Mouse (Mus musculus) stomach, embryonic 15.5 days (tissue): ENCODE results near the gene Cmklr1. TPM values are rescaled to one million over a fixed set of nuclear protein-coding genes. Genes with fewer than 3 reads are reported as not detected.

Source experiments
- ATAC-seq: fragments of 200-750 bp; cut with Nextera tagmentation; 2 replicates; pipeline ENCODE4 v1.8.0; 2017; ENCODE audit warnings: low read depth, moderate number of reproducible peaks, moderate TSS enrichment; ENCODE audit not compliant: insufficient read depth, low FRiP score
- H3K27ac ChIP-seq: fragments of 300-500 bp; sonication (generic); 2 replicates; pipeline ENCODE4 v1.5.1; 2015; ENCODE audit warnings: mild to moderate bottlenecking, inconsistent platforms
- H3K27me3 ChIP-seq: fragments of 300-500 bp; sonication (generic); replicated peaks from 2 replicates; pipeline ENCODE4 v1.6.1; 2015; ENCODE audit warnings: inconsistent platforms
- H3K36me3 ChIP-seq: fragments of 300-500 bp; sonication (generic); 2 replicates; pipeline ENCODE4 v1.6.1; 2015; ENCODE audit warnings: inconsistent platforms
- H3K4me1 ChIP-seq: fragments of 300-500 bp; sonication (generic); 2 replicates; pipeline ENCODE4 v1.6.1; 2015; ENCODE audit warnings: inconsistent platforms
- H3K4me2 ChIP-seq: fragments of 300-500 bp; sonication (generic); 2 replicates; pipeline ENCODE4 v1.6.1; 2015; ENCODE audit warnings: mild to moderate bottlenecking, inconsistent platforms
- H3K4me3 ChIP-seq: fragments of 300-500 bp; sonication (generic); replicated peaks from 2 replicates; pipeline ENCODE4 v1.5.1; 2015; ENCODE audit warnings: inconsistent platforms
- H3K9ac ChIP-seq: fragments of 300-500 bp; sonication (generic); 2 replicates; pipeline ENCODE4 v1.6.1; 2015; ENCODE audit warnings: inconsistent platforms
- H3K9me3 ChIP-seq: fragments of 300-500 bp; sonication (generic); 2 replicates; pipeline ENCODE4 v1.6.1; 2016; ENCODE audit warnings: inconsistent platforms
- WGBS: fragments of 180-500 bp; shearing (Covaris S2); methylation state at CpG from one replicate; pipeline ENCODE4 v1.1.7; 2015; 5-methylcytosine and 5-hydroxymethylcytosine counted together
- polyA plus RNA-seq: library from polyadenylated mRNA; unstranded; fragments of >200 nt; fragmentation: Nextera tagmentation; extraction: Ambion mirVana; gene quantifications from 2 replicates; pipeline ENCODE4 v1.2.1, GENCODE M21; 2015

Gene Cmklr1
- polyA plus RNA-seq, 1 experiment from 2014 or later: 4.4 TPM

GRCm38 (mm10) chr5:113611771-113612233 lies 38.4 kb downstream of the Cmklr1 start:
- H3K36me3 ChIP-seq: no peaks in the 10 kb centered on the region
- 74% methylated on average over 12 of the region's 12 CpGs for WGBS
- no peak overlapping the region for H3K27ac ChIP-seq
- H3K27me3 ChIP-seq: no peaks in the 10 kb centered on the region
- ATAC-seq: no peak
- H3K4me1 ChIP-seq: peaks cover 13% of the 10 kb centered on the region; the same call in 1 of the 2 replicates
- no peaks in the 10 kb centered on the region for H3K9me3 ChIP-seq
- no peak overlapping the region for H3K4me3 ChIP-seq
- no peak overlapping the region for H3K4me2 ChIP-seq
- H3K9ac ChIP-seq: no peak overlapping the region

DNA sequence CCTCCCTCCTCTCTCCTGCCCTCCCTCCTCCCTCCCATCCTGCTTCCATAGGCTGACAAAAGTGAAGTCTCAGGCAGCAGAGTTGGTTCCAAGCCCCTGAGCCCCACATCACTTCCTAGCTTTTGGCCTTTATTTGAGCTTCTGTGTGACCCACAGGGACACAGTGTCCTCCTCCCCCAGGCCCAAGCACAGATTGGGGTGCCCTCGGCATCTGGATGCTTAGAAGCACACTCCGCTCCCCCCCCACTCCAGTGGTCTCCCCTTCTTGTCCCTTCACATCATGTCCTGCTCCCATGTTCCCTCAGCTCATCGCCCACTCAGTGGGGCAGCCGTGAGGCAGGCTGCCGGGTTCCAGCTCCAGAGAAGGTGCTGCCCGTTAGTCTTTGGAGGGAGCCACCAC lies 39.1 kb downstream of the Cmklr1 start:
- no peak overlapping the region for H3K27ac ChIP-seq
- no peaks in the 10 kb centered on the region for H3K36me3 ChIP-seq
- WGBS: 81% methylated on average over 6 of the region's 6 CpGs
- H3K27me3 ChIP-seq: no peaks in the 10 kb centered on the region
- peaks cover 13% of the 10 kb centered on the region; the same call in 1 of the 2 replicates for H3K4me1 ChIP-seq
- ATAC-seq: no peak
- no peaks in the 10 kb centered on the region for H3K9me3 ChIP-seq
- H3K4me3 ChIP-seq: no peak overlapping the region
- no peak overlapping the region for H3K9ac ChIP-seq
- H3K4me2 ChIP-seq: no peak overlapping the region

DNA sequence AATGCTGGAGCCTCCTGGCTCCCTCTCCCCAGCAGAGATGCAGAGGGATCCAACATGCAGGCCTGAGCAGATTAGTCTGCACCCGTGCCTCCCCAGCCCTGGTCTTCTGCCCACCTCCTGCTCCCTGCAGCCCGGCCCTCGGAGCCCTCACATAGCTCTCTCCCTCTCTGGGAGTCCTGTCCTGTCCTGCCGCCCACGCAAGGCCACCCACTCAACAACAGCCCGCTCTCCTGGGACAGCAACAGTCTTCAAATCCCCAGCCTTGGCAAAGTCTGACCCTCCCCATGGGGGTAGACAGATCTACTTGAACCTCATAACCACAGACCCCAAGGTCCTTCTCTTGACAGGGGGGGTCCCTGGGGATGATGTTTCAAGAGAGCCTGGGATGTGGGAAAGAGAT lies 39.7 kb downstream of the Cmklr1 start:
- peaks cover 13% of the 10 kb centered on the region; the same call in 1 of the 2 replicates for H3K4me1 ChIP-seq
- WGBS: 63% methylated on average over 6 of the region's 6 CpGs

GRCm38 (mm10) chr5:113609891-113610290 lies 40.3 kb downstream of the Cmklr1 start:
- H3K4me3 ChIP-seq: no peak overlapping the region
- H3K27me3 ChIP-seq: no peaks in the 10 kb centered on the region
- H3K36me3 ChIP-seq: no peaks in the 10 kb centered on the region
- 68% methylated on average over 5 of the region's 5 CpGs for whole genome bisulfite sequencing
- H3K4me1 ChIP-seq: peaks cover 13% of the 10 kb centered on the region; the same call in 1 of the 2 replicates
- no peak overlapping the region for H3K9ac ChIP-seq
- H3K9me3 ChIP-seq: no peaks in the 10 kb centered on the region
- H3K4me2 ChIP-seq: no peak overlapping the region
- H3K27ac ChIP-seq: no peak overlapping the region
- ATAC-seq: no peak

More for the DNA sequence above, 39.7 kb downstream of the Cmklr1 start:
- Histone ChIP-seq H3K27me3 (no peaks in the 10 kb centered on the region), H3K9ac (no peak overlapping the region), H3K4me2 (no peak overlapping the region), H3K9me3 (no peaks in the 10 kb centered on the region), H3K27ac (no peak overlapping the region), H3K4me3 (no peak overlapping the region), H3K36me3 (no peaks in the 10 kb centered on the region)
- ATAC-seq: no peak

DNA sequence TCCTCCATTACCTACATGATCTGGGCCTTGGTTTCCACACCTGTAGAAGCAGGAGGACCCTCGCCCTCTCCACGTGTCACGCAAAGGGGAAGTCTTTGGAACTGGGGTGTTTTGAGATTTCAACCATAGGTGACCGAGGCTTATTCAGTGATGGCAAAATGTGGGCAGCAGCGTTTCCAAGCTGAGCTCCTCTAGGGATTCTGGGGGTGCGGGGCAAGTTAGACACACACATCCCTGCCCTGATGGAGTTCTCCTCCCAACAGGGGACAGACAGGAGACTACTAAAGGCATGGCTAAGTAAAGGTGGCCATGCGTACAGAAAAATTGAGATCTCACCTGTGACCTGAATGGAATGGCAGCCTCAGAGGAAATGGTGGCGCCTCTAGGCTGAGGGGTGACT lies 41.7 kb downstream of the Cmklr1 start:
- no peak overlapping the region for H3K9ac ChIP-seq
- no peaks in the 10 kb centered on the region for H3K36me3 ChIP-seq
- WGBS: 79% methylated on average over 8 of the region's 8 CpGs
- no peak overlapping the region for H3K4me3 ChIP-seq
- no peak overlapping the region; the same call in 1 of the 2 replicates for H3K27ac ChIP-seq
- no peak for ATAC-seq
- no peak overlapping the region for H3K4me2 ChIP-seq
- H3K9me3 ChIP-seq: no peaks in the 10 kb centered on the region
- H3K27me3 ChIP-seq: no peaks in the 10 kb centered on the region
- peaks cover 13% of the 10 kb centered on the region; the same call in 1 of the 2 replicates for H3K4me1 ChIP-seq

DNA sequence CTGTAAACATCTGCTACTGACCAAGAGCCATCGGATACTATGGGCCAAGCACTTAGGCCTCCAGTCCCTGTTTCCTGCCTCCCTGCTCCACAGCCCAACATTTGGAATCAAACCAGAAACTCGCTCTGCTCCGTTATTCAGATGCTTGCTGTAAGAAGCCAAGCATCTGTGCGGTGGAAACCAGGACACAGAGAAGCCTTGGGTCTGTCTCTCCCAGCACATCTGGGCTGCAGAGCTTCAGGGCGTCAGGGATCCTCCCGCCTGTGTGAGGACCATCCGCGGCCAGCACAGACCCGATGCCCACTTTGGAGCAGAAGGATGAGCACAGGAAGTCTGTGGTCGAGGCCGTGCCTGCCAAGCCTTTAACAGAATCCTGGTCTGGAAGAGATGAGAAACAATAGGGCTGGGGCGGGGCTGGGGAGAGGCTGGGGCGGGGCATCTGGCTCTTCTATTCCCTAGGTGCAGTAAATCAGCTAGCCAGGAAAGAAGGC lies 42.2 kb downstream of the Cmklr1 start:
- ATAC-seq: 0 out of 2 replicates have a peak, but pooled peaks have one; percentile 35
- Histone ChIP-seq H3K4me1 (peaks cover 13% of the 10 kb centered on the region; the same call in 1 of the 2 replicates), H3K4me3 (no peak overlapping the region), H3K27ac (peak overlapping the region; percentile 69), H3K27me3 (no peaks in the 10 kb centered on the region), H3K9me3 (no peaks in the 10 kb centered on the region), H3K36me3 (no peaks in the 10 kb centered on the region), H3K9ac (no peak overlapping the region), H3K4me2 (no peak overlapping the region)
- 19% methylated on average over 13 of the region's 13 CpGs for WGBS

DNA sequence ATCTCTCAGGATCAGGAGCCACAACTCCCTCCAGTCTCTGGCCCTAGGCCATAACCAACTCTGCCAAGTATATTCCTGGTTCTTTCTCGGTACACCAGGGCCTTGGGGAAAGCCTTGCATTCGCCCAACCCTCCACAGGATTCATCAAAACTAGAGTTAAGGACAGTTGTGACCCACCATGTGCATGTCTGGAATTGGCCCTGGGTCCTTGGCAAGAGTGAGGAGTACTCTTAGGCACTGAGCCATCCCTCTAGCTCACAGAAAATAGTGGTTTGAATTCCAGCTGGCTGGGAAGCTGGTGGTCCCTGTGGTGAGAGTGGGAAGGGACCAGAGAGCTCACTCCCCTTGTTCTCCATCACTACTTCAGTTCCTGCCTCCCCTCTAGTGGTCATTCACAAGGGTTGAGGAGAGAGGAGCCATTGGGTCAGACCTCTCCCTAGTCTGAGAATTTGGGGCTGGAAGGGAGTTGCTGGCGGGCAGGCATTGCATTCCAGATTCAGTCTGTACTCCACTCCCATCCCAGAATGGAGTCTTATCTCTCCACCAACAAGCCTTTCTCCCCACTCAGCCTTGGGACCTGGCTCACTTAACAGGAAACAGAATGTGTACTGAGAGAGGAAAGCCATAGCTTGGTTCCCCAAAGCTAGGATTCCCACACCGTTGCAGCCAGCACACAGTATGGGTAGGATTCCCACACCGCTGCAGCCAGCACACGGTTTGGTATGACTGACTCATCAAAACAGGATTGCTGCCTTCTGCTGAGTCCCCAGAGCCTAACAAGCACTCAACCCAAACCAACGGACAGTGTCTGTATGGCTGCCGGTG lies 43.1 kb downstream of the Cmklr1 start:
- Histone ChIP-seq H3K4me3 (no peak overlapping the region), H3K27ac (peak overlapping the region; percentile 69), H3K27me3 (no peaks in the 10 kb centered on the region), H3K4me1 (peaks cover 13% of the 10 kb centered on the region; the same call in 1 of the 2 replicates), H3K4me2 (no peak overlapping the region), H3K36me3 (no peaks in the 10 kb centered on the region), H3K9ac (no peak overlapping the region), H3K9me3 (no peaks in the 10 kb centered on the region)
- ATAC-seq: no peak
- WGBS: 72% methylated on average over 8 of the region's 8 CpGs

DNA sequence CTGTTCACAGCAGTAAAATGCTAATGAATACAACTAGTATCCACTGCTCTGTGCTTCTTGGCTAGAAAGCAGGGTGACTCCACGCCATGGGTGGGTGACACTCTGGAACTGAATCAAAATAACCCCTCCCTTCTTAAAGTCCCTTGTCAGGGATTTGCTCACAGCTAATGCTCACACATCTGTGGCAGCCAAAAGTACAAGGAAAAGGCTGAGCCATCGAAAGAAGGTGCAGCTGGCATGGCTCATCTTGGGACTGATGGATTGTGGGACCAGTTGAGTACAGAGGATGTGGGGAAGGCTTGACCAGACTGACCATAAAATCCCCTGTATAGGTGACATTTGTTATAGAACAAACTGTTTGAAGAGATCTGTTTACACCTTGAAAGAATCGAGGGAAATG lies 44.1 kb downstream of the Cmklr1 start:
- Histone ChIP-seq H3K4me2 (no peak overlapping the region), H3K4me3 (no peak overlapping the region), H3K9ac (no peak overlapping the region), H3K4me1 (peaks cover 13% of the 10 kb centered on the region; the same call in 1 of the 2 replicates), H3K9me3 (no peaks in the 10 kb centered on the region), H3K36me3 (no peaks in the 10 kb centered on the region), H3K27ac (no peak overlapping the region), H3K27me3 (no peaks in the 10 kb centered on the region)
- 55% methylated on average over 3 of the region's 3 CpGs for WGBS
- no peak for ATAC-seq

- no peak overlapping the region for H3K27ac ChIP-seq
- no peak overlapping the region for H3K9ac ChIP-seq
- WGBS: 58% methylated on average over 4 of the region's 4 CpGs
- H3K4me3 ChIP-seq: no peak overlapping the region
- no peaks in the 10 kb centered on the region for H3K36me3 ChIP-seq
- H3K4me1 ChIP-seq: peaks cover 13% of the 10 kb centered on the region; the same call in 1 of the 2 replicates
- no peak overlapping the region for H3K4me2 ChIP-seq
- no peaks in the 10 kb centered on the region for H3K27me3 ChIP-seq
- no peaks in the 10 kb centered on the region for H3K9me3 ChIP-seq
- no peak for ATAC-seq
Measured at GRCm38 (mm10) chr5:113604758-113605157, 45.5 kb downstream of the Cmklr1 start.

- Histone ChIP-seq H3K27me3 (no peaks in the 10 kb centered on the region), H3K4me3 (no peak overlapping the region), H3K9me3 (no peaks in the 10 kb centered on the region), H3K9ac (no peak overlapping the region), H3K4me1 (peaks cover 10% of the 10 kb centered on the region; the same call in 1 of the 2 replicates), H3K36me3 (no peaks in the 10 kb centered on the region), H3K27ac (no peak overlapping the region), H3K4me2 (no peak overlapping the region)
- WGBS: 77% methylated on average over 9 of the region's 9 CpGs
- no peak for ATAC-seq
Measured at GRCm38 (mm10) chr5:113603471-113603870, 46.8 kb downstream of the Cmklr1 start.

DNA sequence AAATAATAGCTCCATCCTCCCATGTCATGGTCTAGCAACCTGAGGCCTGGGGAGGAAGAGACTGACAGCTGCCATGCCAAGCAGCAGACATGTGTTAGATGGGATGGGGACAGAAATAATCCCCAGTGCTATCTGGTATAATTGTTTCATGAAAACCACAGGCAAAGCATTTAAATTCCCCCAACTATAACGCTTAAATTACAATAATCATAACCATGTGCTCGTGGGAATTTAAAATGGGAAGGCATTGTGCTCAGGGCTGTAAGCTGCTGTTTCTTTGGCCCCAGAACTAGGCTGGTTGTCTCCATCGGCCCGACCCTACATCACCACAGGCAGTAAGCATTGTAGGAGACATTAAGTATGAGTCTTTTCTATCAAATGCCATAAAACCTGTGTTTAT lies 49.4 kb downstream of the Cmklr1 start:
- Histone ChIP-seq H3K36me3 (no peaks in the 10 kb centered on the region), H3K4me3 (no peak overlapping the region), H3K9me3 (no peaks in the 10 kb centered on the region), H3K27me3 (no peaks in the 10 kb centered on the region), H3K27ac (no peak overlapping the region), H3K4me2 (no peak overlapping the region), H3K9ac (no peak overlapping the region), H3K4me1 (no peaks in the 10 kb centered on the region)
- WGBS: 79% methylated on average over 4 of the region's 4 CpGs
- no peak for ATAC-seq

DNA sequence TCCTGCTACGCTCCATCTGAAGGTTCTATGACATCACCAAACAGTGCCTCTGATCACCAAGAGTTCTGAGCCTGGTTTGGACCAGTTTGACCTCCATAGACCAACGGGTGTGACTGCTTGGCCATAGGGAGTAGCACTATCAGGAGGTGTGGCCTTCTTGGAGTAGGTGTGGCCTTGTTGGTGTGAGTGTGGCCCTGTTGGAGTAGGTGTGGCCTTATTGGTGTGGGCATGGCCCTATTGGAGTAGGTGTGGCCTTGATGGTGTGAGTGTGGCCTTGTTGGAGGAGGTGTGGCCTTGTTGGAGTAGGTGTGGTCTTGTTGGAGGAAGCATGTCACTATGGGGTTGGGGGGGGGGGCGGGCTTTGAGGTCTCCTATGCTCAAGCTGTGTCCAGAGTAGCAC lies 50.0 kb downstream of the Cmklr1 start:
- 72% methylated on average over 3 of the region's 3 CpGs for WGBS
- Histone ChIP-seq H3K36me3 (no peaks in the 10 kb centered on the region), H3K9me3 (no peaks in the 10 kb centered on the region), H3K27me3 (no peaks in the 10 kb centered on the region), H3K9ac (no peak overlapping the region), H3K4me2 (no peak overlapping the region), H3K4me1 (no peaks in the 10 kb centered on the region), H3K27ac (no peak overlapping the region), H3K4me3 (no peak overlapping the region)
- no peak for ATAC-seq
